Mouse (Mus musculus): ENCODE results near the gene Ap1m2. TPM values are rescaled to one million over a fixed set of nuclear protein-coding genes. Genes with fewer than 3 reads are reported as not detected.

Ap1m2 gene
- total RNA-seq, 1 experiment = 9.8 TPM

- H3K36me3 ChIP-seq (ENCODE audit: control insufficient read depth, insufficient read depth, low read length, poor library complexity, severe bottlenecking) = no peaks in the 10 kb centered on the region
- H3K4me3 ChIP-seq (ENCODE audit: insufficient read depth in 1 of 2, low read depth in 1 of 2, low read length in 2 of 2, poor library complexity in 1 of 2, severe bottlenecking in 1 of 2) = peak overlapping the region; percentile 74 to 83
- in situ Hi-C loops (cut with MboI; ENCODE audit: low sequenced_read_pairs in 2 of 2, unreplicated experiment in 2 of 2) = no loop called here
- no peak for DNase-seq (ENCODE audit: low read depth, low spot score)
- H3K4me1 ChIP-seq (ENCODE audit: control insufficient read depth in 2 of 2, insufficient read depth in 2 of 2, low read length in 2 of 2, poor library complexity in 1 of 2) = peaks cover 4 to 13% of the 10 kb centered on the region in 2 experiments
- H3K27ac ChIP-seq (ENCODE audit: insufficient read depth, low read depth, low read length, poor library complexity, severe bottlenecking) = no peak overlapping the region
- peak overlapping the region; percentile 10; the same call in 1 of the 2 replicates for H3K9ac ChIP-seq (ENCODE audit: insufficient read depth, low read depth, low read length, poor library complexity, severe bottlenecking)
- no peaks in the 10 kb centered on the region for H3K9me3 ChIP-seq (ENCODE audit: control insufficient read depth, insufficient read depth, low read depth, low read length)
- TF ChIP-seq ZC3H11A (IDR thresholded peaks at IDR 0.05; ENCODE audit: borderline replicate concordance, low read depth, low read length) = no peak
- TF ChIP-seq CHD2 (IDR thresholded peaks at IDR 0.05; ENCODE audit: low read depth, low read length) = no peak
- no peak for TF ChIP-seq HCFC1 (IDR thresholded peaks at IDR 0.05; ENCODE audit: borderline replicate concordance, insufficient read depth, low read length)
- TF ChIP-seq ZNF384 (IDR thresholded peaks at IDR 0.05; ENCODE audit: low read depth, low read length) = no peak
- no peak for TF ChIP-seq MAFK (IDR thresholded peaks at IDR 0.05; ENCODE audit: insufficient read depth, low read depth, low read length)
These were observed 9.3 kb upstream of the Ap1m2 start for GRCm38 (mm10) chr9:21321513-21321835.

- Histone ChIP-seq H3K4me1 (ENCODE audit: control insufficient read depth in 2 of 2, insufficient read depth in 2 of 2, low read length in 2 of 2, poor library complexity in 1 of 2) (peaks cover 4 to 13% of the 10 kb centered on the region in 2 experiments), H3K9me3 (ENCODE audit: control insufficient read depth, insufficient read depth, low read depth, low read length) (no peaks in the 10 kb centered on the region), H3K9ac (ENCODE audit: insufficient read depth, low read depth, low read length, poor library complexity, severe bottlenecking) (peak within 1 kb of the TSS; percentile 65), H3K4me3 (ENCODE audit: insufficient read depth in 1 of 2, low read depth in 1 of 2, low read length in 2 of 2, poor library complexity in 1 of 2, severe bottlenecking in 1 of 2) (peak within 1 kb of the TSS; percentile 74 to 83), H3K36me3 (ENCODE audit: control insufficient read depth, insufficient read depth, low read length, poor library complexity, severe bottlenecking) (no peaks in the 10 kb centered on the region), H3K27ac (ENCODE audit: insufficient read depth, low read depth, low read length, poor library complexity, severe bottlenecking) (no peak within 1 kb of the TSS)
- peak; percentile 69 for DNase-seq (ENCODE audit: low read depth, low spot score)
- in situ Hi-C loops (cut with MboI; ENCODE audit: low sequenced_read_pairs in 2 of 2, unreplicated experiment in 2 of 2) = no loop called here
- no peak for TF ChIP-seq MAFK (IDR thresholded peaks at IDR 0.05; ENCODE audit: insufficient read depth, low read depth, low read length)
These were observed 8.7 kb upstream of the Ap1m2 start, which contains the start of gene Slc44a2 for GRCm38 (mm10) chr9:21320619-21321512. Slc44a2 (plus strand) TSS chr9:21320698.

GRCm38 (mm10) chr9:21320280-21320618 lies 8.1 kb upstream of the Ap1m2 start:
- in situ Hi-C loops (cut with MboI; ENCODE audit: low sequenced_read_pairs in 2 of 2, unreplicated experiment in 2 of 2) = no loop called here
- no peaks in the 10 kb centered on the region for H3K9me3 ChIP-seq (ENCODE audit: control insufficient read depth, insufficient read depth, low read depth, low read length)
- TF ChIP-seq ZNF384 (IDR thresholded peaks at IDR 0.05; ENCODE audit: low read depth, low read length) = no peak
- TF ChIP-seq CHD2 (IDR thresholded peaks at IDR 0.05; ENCODE audit: low read depth, low read length) = no peak
- peak overlapping the region in 1 of 2 experiments; percentile 83; a peak in 2 of 4 replicates for H3K4me3 ChIP-seq (ENCODE audit: insufficient read depth in 1 of 2, low read depth in 1 of 2, low read length in 2 of 2, poor library complexity in 1 of 2, severe bottlenecking in 1 of 2)
- no peak overlapping the region for H3K9ac ChIP-seq (ENCODE audit: insufficient read depth, low read depth, low read length, poor library complexity, severe bottlenecking)
- DNase-seq (ENCODE audit: low read depth, low spot score) = no peak
- no peak overlapping the region for H3K27ac ChIP-seq (ENCODE audit: insufficient read depth, low read depth, low read length, poor library complexity, severe bottlenecking)
- H3K4me1 ChIP-seq (ENCODE audit: control insufficient read depth in 2 of 2, insufficient read depth in 2 of 2, low read length in 2 of 2, poor library complexity in 1 of 2) = peaks cover 7 to 18% of the 10 kb centered on the region in 2 experiments
- H3K36me3 ChIP-seq (ENCODE audit: control insufficient read depth, insufficient read depth, low read length, poor library complexity, severe bottlenecking) = no peaks in the 10 kb centered on the region

- no peaks in the 10 kb centered on the region for H3K9me3 ChIP-seq (ENCODE audit: control insufficient read depth, insufficient read depth, low read depth, low read length)
- TF ChIP-seq CHD2 (IDR thresholded peaks at IDR 0.05; ENCODE audit: low read depth, low read length) (no peak), MAFK (IDR thresholded peaks at IDR 0.05; ENCODE audit: insufficient read depth, low read depth, low read length) (no peak), ZC3H11A (IDR thresholded peaks at IDR 0.05; ENCODE audit: borderline replicate concordance, low read depth, low read length) (no peak), ZNF384 (IDR thresholded peaks at IDR 0.05; ENCODE audit: low read depth, low read length) (no peak), HCFC1 (IDR thresholded peaks at IDR 0.05; ENCODE audit: borderline replicate concordance, insufficient read depth, low read length) (no peak)
- no peak overlapping the region for H3K9ac ChIP-seq (ENCODE audit: insufficient read depth, low read depth, low read length, poor library complexity, severe bottlenecking)
- DNase-seq (ENCODE audit: low read depth, low spot score) = no peak
- in situ Hi-C loops (cut with MboI; ENCODE audit: low sequenced_read_pairs in 2 of 2, unreplicated experiment in 2 of 2) = no loop called here
- no peak overlapping the region for H3K4me3 ChIP-seq (ENCODE audit: insufficient read depth in 1 of 2, low read depth in 1 of 2, low read length in 2 of 2, poor library complexity in 1 of 2, severe bottlenecking in 1 of 2)
- no peak overlapping the region for H3K27ac ChIP-seq (ENCODE audit: insufficient read depth, low read depth, low read length, poor library complexity, severe bottlenecking)
- peaks cover 7 to 20% of the 10 kb centered on the region in 2 experiments for H3K4me1 ChIP-seq (ENCODE audit: control insufficient read depth in 2 of 2, insufficient read depth in 2 of 2, low read length in 2 of 2, poor library complexity in 1 of 2)
- no peaks in the 10 kb centered on the region for H3K36me3 ChIP-seq (ENCODE audit: control insufficient read depth, insufficient read depth, low read length, poor library complexity, severe bottlenecking)
These were observed 7.4 kb upstream of the Ap1m2 start for GRCm38 (mm10) chr9:21319503-21319902.

- Histone ChIP-seq H3K36me3 (ENCODE audit: control insufficient read depth, insufficient read depth, low read length, poor library complexity, severe bottlenecking) (no peaks in the 10 kb centered on the region), H3K9me3 (ENCODE audit: control insufficient read depth, insufficient read depth, low read depth, low read length) (no peaks in the 10 kb centered on the region), H3K4me3 (ENCODE audit: insufficient read depth in 1 of 2, low read depth in 1 of 2, low read length in 2 of 2, poor library complexity in 1 of 2, severe bottlenecking in 1 of 2) (no peak overlapping the region), H3K9ac (ENCODE audit: insufficient read depth, low read depth, low read length, poor library complexity, severe bottlenecking) (no peak overlapping the region), H3K27ac (ENCODE audit: insufficient read depth, low read depth, low read length, poor library complexity, severe bottlenecking) (no peak overlapping the region), H3K4me1 (ENCODE audit: control insufficient read depth in 2 of 2, insufficient read depth in 2 of 2, low read length in 2 of 2, poor library complexity in 1 of 2) (peaks cover 7 to 18% of the 10 kb centered on the region in 2 experiments)
- in situ Hi-C loops (cut with MboI; ENCODE audit: low sequenced_read_pairs in 2 of 2, unreplicated experiment in 2 of 2) = no loop called here
- DNase-seq (ENCODE audit: low read depth, low spot score) = no peak
- TF ChIP-seq HCFC1 (IDR thresholded peaks at IDR 0.05; ENCODE audit: borderline replicate concordance, insufficient read depth, low read length) (no peak), ZC3H11A (IDR thresholded peaks at IDR 0.05; ENCODE audit: borderline replicate concordance, low read depth, low read length) (no peak), CHD2 (IDR thresholded peaks at IDR 0.05; ENCODE audit: low read depth, low read length) (no peak), ZNF384 (IDR thresholded peaks at IDR 0.05; ENCODE audit: low read depth, low read length) (no peak), MAFK (IDR thresholded peaks at IDR 0.05; ENCODE audit: insufficient read depth, low read depth, low read length) (no peak)
These were observed 6.7 kb upstream of the Ap1m2 start for GRCm38 (mm10) chr9:21318792-21319191.
